Mouse (Mus musculus) liver (tissue): Measurements from ENCODE around the gene Ndufa3.
"Not testable (repeated sequence)": the region's sequence is repeated elsewhere in the genome, so short reads cannot be mapped to it uniquely, and the experiment has no call there.

Experiments used
- DNase-seq: peaks from one replicate; pipeline ENCODE4 v3.0.0-alpha.2; 2020; ENCODE audit warnings: mixed read lengths

Ndufa3 gene

DNA sequence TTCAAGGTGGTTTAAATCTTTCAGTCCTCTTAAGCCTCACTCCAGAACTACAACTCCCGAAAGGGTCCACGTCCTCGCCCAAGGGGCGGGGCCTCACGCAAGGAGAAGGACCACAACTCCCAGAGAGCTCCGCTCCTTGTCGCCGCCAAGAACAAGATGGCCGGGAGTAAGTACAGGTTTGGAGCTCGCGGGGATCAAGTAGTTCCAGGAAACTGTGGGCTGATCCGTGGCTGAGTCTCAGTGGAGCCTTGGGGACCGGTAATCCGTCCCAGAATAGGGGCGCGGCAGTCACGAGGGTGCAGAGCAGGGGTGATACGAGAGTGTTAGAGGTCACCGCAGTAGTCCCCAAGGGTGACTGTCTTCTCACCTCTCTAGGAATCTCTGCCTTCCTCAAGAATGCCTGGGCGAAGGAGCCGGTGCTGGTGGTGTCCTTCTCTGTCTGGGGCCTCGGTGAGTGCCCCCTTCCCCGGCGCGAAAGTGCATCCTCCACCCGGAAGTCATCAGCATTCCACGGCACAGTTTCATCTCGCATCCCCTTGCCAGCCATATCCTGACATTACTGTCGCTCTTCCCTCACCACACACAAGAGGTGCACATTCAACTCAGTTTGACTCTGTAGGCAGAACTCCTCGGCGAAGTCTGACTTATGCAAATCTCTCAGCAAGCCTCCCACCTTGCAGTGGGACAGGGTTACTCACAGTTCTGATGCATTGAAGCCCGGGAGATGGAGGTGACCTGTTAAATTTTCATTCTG, at the start of gene Ndufa3:
Gene Ndufa3, plus strand, starts transcription at position 132 of the 754 bp plus-strand sequence.
- peak; percentile 91 for DNase-seq

- DNase-seq: no peak
Observed at GRCm38 (mm10) chr7:3569725-3570124, 47.4 kb upstream of the Ndufa3 start.

- DNase-seq: not testable (repeated sequence)
Observed at GRCm38 (mm10) chr7:3570580-3570979, 46.6 kb upstream of the Ndufa3 start.

DNA sequence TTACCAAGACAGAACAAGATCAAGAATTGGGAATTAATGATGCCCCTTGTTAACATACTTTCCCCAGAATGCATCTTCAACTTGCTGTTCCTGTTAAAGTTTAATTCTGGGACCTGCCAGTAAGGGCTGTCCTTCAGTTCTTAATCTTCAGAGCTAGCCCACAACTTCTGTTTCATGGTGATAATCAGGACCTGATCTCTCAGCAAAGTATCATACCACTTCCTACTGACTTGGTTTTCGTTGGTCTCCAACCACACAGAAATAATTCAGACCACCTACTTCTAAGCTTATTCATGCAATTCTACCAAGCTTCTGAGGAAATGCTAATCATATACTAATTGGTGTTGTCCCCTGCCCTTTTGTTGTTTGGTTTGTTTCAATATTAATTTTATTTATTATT, 45.3 kb upstream of the Ndufa3 start:
- no peak for DNase-seq

DNA sequence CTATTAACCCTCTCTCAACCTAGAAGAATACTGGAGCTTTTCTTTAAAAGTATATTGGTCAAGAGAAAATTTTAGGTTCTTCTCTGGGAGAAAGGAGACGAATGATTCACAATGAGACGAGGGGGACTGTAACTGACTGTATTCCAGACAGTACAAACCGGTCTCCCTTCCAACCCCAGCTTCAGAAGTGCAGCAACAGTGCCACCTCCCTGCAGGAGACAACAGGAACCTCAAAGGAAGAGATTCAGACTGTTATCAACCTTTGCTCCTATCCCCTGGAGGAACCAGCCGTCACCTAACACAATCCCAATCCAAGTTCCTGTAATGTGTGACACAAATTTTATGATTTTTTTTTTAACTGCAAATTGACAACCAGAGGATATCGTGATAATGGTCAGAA, 43.0 kb upstream of the Ndufa3 start:
- no peak for DNase-seq

DNA sequence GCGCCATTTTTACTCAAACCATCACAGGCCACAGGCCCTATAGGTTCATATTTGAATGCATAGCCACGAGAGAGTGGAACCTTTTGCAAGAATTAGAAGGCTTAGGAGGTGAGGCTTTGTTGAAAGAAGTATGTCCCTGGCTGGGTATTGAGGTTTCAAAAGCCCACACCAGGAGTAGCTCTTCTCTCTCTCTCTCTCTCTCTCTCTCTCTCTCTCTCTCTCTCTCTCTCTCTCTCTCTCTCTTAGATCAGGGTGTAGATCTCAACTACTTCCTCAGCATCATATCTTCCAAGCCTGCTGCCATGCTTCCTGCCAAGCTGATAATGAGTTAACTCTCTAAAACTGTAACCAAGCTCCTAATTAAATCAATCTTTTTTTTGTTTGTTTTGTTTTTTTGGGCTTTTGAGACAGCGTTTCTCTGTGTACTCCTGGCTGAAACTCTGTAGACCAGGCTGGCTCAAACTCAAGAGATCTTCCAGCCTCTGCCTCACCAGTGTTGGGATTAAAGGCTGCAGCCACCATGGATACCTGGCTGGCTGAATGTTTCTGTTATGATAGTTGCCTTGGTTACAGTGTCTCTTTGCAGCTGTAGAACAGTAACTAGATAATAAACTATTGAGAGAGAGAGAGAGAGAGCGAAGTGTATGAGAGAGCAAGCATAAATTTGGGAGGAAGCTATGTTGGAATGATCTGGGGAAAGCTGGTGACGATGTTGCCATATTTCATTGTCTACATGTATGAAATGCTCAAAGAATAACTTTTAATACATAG, 40.6 kb upstream of the Ndufa3 start:
- DNase-seq: no peak

DNA sequence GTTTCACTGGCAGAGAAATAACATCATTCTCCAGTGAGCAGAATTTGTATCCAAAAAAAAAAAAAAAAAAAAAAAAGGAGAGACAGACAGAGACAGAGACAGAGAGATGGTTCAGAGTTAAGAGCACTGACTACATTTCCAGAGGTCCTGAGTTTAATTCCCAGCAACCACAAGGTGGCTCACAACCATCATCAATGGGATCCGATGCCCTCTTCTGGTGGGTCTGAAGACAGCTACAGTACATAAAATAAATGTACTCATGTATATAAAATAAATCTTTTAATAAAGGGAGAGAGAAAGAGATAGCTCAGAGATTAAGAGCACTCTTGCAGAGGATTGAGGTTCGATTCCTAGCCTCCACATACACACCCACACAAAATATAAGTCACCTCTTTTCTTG, 39.0 kb upstream of the Ndufa3 start:
- no peak for DNase-seq

DNA sequence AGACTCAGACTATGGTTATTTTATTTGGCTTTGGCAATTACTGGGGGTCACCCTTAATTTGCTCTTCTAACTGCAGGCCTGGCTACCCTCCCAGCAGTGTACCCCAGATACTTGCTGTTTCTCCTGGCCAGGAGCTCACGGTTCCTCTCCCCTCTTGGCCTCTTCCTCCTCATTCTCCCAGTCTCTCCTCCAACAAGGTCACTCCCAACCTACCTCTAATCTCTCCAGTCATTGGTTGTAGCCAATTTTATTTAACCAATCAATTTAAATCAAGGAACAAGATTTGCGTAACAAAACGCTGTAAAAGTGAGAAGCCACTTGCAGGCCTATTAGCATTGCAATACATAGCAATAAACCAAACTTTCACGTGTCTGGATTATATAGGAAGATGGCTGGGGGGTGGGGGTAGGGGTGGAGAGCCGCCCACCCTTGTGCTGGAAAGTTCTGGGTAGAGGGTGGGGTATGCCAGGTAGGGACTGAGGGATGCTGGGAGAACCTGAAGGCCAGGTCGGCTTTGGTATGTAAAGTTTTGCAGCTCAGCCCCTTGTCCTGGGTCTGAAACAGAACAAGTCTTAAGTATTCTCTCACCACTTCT, 38.1 kb upstream of the Ndufa3 start:
- DNase-seq: no peak

DNA sequence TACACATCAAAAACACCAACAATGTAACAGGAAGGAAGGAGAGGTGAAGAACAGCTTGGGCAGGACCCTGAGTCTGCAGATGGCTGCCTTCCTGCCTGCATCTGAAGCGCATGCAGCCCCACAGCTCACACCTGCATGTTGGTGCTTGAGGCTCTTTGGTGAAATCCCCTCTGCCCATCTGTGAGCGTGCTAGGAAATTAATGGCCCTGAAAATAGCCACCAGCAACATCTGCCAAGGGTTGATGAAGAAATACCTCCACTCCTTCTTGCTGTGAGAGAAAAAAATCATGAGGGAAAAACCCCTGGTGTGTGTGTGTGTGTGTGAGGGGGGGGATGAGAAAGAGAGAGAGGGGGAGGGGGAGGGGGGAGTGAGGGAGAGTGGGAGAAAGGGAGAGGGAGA, 37.1 kb upstream of the Ndufa3 start:
- DNase-seq: no peak

GRCm38 (mm10) chr7:3585763-3586162, 31.4 kb upstream of the Ndufa3 start:
- no peak for DNase-seq

DNA sequence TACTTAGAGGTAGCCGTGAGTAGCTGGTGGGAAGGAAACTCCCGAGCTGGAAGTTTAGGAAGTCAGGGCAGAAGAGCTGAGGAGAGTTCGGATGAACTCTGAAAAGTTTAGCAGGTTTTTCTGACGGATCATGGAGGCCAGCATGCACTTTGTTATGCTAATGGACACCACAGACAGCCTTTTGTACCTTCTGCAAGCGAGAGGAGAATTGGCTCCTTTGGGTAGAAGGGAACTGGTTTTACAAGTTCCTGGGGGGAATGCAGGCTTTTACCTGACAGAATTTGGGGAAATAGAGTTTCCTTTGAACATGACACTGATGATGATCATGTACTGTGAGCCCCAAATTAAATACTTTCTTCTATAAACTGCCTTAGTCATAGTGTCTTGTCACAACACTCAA, 30.9 kb upstream of the Ndufa3 start:
- no peak for DNase-seq

GRCm38 (mm10) chr7:3587292-3587691, 29.9 kb upstream of the Ndufa3 start:
- no peak for DNase-seq

DNA sequence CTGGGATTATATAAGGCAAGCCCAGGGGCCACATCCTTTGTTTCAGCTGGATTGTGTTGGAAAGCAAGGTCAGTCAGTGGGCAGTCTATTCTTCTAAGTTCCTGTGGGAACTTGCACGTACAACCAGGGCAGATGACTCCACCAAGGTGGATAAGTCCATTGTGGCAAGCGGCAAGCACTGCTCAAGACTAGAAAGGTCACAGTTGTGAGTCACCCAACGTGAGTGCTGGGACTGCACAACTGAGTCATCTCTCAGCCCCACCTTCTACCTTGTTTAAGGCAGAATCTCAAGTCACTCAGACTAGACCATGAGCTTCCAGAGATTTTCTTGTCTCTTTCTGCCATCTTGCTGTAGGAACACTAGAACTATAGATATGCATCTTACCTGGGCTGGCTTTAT, 26.6 kb upstream of the Ndufa3 start:
- DNase-seq: no peak

- no peak for DNase-seq
Observed at GRCm38 (mm10) chr7:3591534-3591933, 25.6 kb upstream of the Ndufa3 start.

GRCm38 (mm10) chr7:3593855-3594254, 23.3 kb upstream of the Ndufa3 start:
- no peak for DNase-seq

DNA sequence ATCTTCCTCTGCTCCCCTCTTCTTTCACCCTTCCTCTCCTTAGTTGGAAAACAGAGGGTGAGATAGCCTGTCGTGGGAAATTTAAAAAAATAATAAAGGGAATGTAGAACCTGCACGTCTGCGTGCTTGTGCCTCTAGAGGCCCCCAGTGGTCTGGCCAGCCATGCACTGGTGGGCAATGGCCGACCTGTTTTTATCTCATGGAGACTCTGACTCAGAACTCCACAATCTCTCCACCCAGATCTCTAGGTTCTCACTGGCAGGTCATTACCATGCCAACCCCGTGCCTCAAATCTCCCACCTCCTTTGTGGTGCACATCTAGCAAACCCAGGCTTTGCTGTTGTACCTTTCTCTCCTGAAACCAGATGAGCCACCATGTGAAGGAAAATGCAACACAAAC, 22.5 kb upstream of the Ndufa3 start:
- DNase-seq: peak; percentile 8

DNA sequence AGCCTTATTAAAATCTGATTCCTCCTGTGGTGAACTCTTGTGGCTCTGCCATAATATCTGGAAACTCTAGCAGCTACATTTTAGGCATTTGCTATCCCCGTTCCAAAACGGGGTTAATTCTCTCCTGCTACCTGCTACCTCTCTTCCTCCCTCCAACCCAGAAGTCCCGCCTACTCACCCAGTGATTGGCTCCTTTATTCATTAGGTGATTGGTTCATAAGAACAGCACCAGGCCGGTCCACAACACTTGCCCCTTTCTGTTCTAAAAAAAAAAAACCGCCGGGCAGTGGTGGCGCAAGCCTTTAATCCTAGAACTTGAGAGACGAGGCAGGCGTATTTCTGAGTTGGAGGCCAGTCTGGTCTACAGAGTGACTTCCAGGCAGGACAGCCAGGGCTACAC, 22.0 kb upstream of the Ndufa3 start:
- peak; percentile 58 for DNase-seq

GRCm38 (mm10) chr7:3597755-3598154, 19.4 kb upstream of the Ndufa3 start:
- DNase-seq: not testable (repeated sequence)

- DNase-seq: peak; percentile 58
Observed at GRCm38 (mm10) chr7:3601119-3601518, 16.1 kb upstream of the Ndufa3 start.

- DNase-seq: no peak
Observed at GRCm38 (mm10) chr7:3606798-3607197, 10.4 kb upstream of the Ndufa3 start.

DNA sequence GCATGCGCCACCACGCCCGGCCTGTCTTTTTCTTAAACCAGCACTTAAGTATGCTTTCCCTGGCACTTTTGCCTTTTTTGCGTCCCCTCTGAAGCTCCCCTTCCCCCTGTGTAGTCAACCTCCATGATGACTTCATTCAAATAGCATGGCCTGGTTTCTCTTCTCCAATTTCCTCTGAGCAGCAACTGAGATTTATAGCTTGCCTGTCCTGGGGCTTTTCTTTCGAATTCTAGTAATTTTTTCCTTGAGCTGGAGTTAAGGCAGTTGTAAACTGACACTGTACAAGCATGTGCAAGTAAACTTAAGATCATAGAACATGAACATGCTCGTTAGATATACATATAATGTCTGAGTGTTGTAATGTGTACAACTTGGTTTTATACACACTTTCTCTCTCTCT, 9.8 kb upstream of the Ndufa3 start:
- DNase-seq: no peak

GRCm38 (mm10) chr7:3608668-3609067, 8.5 kb upstream of the Ndufa3 start:
- no peak for DNase-seq

DNA sequence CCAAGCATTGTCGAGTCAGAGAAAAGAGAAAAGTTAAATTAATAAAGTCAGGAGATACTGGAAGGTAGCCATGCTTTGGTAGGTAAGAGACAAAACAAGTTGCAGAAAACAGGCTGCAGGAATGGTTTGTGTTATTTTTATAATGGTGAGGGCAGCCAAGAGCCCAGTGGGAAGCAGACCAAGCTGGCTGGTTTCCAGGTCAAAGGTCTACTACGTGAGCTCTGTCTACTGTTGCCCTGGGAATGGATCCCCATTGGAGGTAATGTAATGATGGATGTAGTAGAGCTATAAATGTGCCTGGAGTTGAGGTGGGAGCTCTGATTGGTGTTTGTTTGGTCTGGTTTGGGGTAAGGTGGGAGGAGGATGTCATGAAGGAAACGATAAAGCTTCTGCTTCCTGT, 8.1 kb upstream of the Ndufa3 start:
- DNase-seq: no peak

DNA sequence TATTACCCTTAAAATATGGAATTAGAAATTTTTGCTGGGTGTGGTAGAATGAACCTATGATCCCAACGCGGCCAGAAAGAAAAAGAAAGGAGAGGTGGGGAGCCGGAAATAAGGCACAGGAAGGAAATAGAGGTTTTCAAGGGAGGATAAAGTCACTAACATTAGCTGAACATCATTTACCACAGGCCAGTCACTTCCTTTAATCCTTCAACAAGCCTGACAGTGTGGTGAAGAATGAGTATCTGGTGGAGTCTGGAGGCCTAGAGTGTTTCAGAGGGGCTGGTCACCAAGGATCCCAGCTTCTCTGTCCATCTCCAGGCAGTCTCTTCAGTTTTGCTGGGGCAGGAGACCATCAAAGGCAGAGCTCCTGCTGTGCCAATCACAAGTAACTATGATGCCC, 6.7 kb upstream of the Ndufa3 start:
- no peak for DNase-seq
